Mouse (Mus musculus) bone marrow, adult 2 months (tissue): Measurements from ENCODE around the gene Carmil2. TPM values are rescaled to one million over a fixed set of nuclear protein-coding genes. Genes with fewer than 3 reads are reported as not detected.

Experiments used
- H3K27ac ChIP-seq: fragments of 200-500 bp; 2 replicates; pipeline ENCODE4 v1.5.1; 2012; ENCODE audit warnings: low read depth, mild to moderate bottlenecking, control low read depth, inconsistent platforms, low read length; ENCODE audit not compliant: control insufficient read depth, poor library complexity, insufficient read depth
- H3K4me1 ChIP-seq: fragments of 200-500 bp; 2 replicates; pipeline ENCODE4 v1.6.1; 2011; ENCODE audit warnings: low read length; ENCODE audit not compliant: control insufficient read depth, insufficient read depth
- H3K4me3 ChIP-seq: fragments of 200-500 bp; replicated peaks from 2 replicates; pipeline ENCODE3; 2011; ENCODE audit warnings: mild to moderate bottlenecking, low read depth, low read length, control low read depth; ENCODE audit not compliant: control insufficient read depth
- CTCF ChIP-seq: fragments of 200-500 bp; IDR thresholded peaks from 2 replicates; pipeline ENCODE4 v1.5.1; 2011; ENCODE audit warnings: low read length, control low read depth; ENCODE audit not compliant: control insufficient read depth, insufficient read depth
- POLR2A ChIP-seq: fragments of 200-500 bp; IDR thresholded peaks from 2 replicates; pipeline ENCODE4 v1.6.1; 2011; ENCODE audit warnings: low read depth, mild to moderate bottlenecking, control low read depth, low read length, borderline replicate concordance; ENCODE audit not compliant: control insufficient read depth
- WGBS: fragments of 180-500 bp; shearing (Covaris S2); methylation state at CpG from one replicate; pipeline ENCODE4 v1.1.7; 2018; 5-methylcytosine and 5-hydroxymethylcytosine counted together
- polyA plus RNA-seq: library from polyadenylated mRNA; stranded (reverse); fragments of >200 nt; gene quantifications from 2 replicates; pipeline ENCODE4 v1.2.4, GENCODE M21; 2011; ENCODE audit warnings: low replicate concordance; ENCODE audit not compliant: missing spikeins, insufficient read depth, insufficient read length

Carmil2 gene
- polyA plus RNA-seq = 21.2 and 42.6 TPM in 2 replicates

- Histone ChIP-seq H3K4me1 (no peaks in the 10 kb centered on the region; the same call in 1 of the 2 replicates), H3K27ac (peak within 1 kb of the TSS; percentile 83), H3K4me3 (peak within 1 kb of the TSS; percentile 74)
- peak; percentile 92 for TF ChIP-seq CTCF
- TF ChIP-seq POLR2A = no peak; the same call in 1 of the 2 replicates
- WGBS = 3% methylated on average over 26 of the region's 26 CpGs
Measured at GRCm38 (mm10) chr8:105685796-105686308, at the start of gene Carmil2. Carmil2 (plus strand) TSS chr8:105686274.

- peak within 1 kb of the TSS; percentile 100 for H3K27ac ChIP-seq
- peaks cover 2% of the 10 kb centered on the region for H3K4me1 ChIP-seq
- TF ChIP-seq CTCF (peak; percentile 8; the same call in 1 of the 2 replicates), POLR2A (peak; percentile 70; the same call in 1 of the 2 replicates)
- WGBS = under 1% methylated on average over 63 of the region's 63 CpGs
- H3K4me3 ChIP-seq = peak within 1 kb of the TSS; percentile 82
Measured at GRCm38 (mm10) chr8:105636963-105637510, 49.0 kb upstream of the Carmil2 start, which contains the start of gene Agrp. Agrp (minus strand) TSS chr8:105637393.

DNA sequence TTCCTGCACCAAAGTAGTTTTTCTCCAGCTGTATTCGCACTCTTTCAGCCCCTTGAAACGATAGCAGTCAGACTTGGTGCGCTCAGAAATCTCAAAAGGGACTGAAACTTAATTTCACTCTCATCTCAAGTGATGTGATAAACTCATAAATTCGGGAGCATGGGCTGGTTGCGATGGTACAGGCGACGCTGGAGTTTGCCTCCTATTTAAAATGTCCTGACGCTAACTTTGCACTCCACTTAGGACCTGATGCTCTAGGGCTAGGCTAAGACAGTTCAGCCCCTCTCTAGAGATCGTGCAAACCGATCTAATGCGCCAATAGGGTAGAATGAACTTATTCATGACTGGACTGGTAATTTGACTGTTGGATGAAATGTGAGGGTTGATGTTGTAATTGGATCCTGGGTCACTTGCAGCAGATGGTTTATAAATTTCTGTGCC lies 48.5 kb upstream of the Carmil2 start:
- H3K4me1 ChIP-seq = peaks cover 2% of the 10 kb centered on the region
- H3K27ac ChIP-seq = peak overlapping the region; percentile 100
- under 1% methylated on average over 11 of the region's 11 CpGs for WGBS
- H3K4me3 ChIP-seq = peak overlapping the region; percentile 82
- TF ChIP-seq CTCF (no peak), POLR2A (no peak)

- no peak overlapping the region for H3K27ac ChIP-seq
- no peak for TF ChIP-seq CTCF
- no peak for TF ChIP-seq POLR2A
Measured at GRCm38 (mm10) chr8:105638510-105638909, 47.6 kb upstream of the Carmil2 start.

DNA sequence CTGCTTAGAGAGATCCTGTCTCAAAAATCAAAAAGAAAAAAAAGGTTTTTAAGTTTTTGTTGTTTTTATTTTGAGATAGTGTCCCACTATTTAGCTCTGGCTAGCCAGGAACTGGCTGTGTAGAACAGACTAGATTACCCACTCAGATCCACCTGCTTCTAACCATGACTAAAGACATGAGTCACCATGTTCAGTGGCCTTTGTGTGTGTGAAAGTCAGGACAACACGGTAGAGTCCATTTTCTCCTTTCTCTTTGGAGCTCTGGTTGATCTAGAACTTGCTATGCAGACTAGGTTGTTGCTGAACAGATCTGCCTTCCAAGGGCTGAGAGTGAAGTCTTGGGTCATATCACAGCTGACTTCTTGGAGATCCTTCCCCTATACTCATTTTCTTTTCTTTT lies 46.2 kb upstream of the Carmil2 start:
- Histone ChIP-seq H3K4me3 (no peak overlapping the region), H3K27ac (no peak overlapping the region), H3K4me1 (peaks cover 2% of the 10 kb centered on the region)
- 49% methylated on average over 1 of the region's 1 CpGs for WGBS
- TF ChIP-seq CTCF = no peak
- no peak for TF ChIP-seq POLR2A

More at GRCm38 (mm10) chr8:105638510-105638909, 47.6 kb upstream of the Carmil2 start:
- Histone ChIP-seq H3K4me3 (peak overlapping the region; percentile 47), H3K4me1 (peaks cover 2% of the 10 kb centered on the region)
- WGBS = 52% methylated on average over 4 of the region's 4 CpGs

- WGBS = 86% methylated on average over 2 of the region's 2 CpGs
- Histone ChIP-seq H3K4me3 (no peak overlapping the region), H3K4me1 (peaks cover 2% of the 10 kb centered on the region), H3K27ac (no peak overlapping the region)
- TF ChIP-seq CTCF (no peak), POLR2A (no peak)
Measured at GRCm38 (mm10) chr8:105640511-105640910, 45.6 kb upstream of the Carmil2 start.

DNA sequence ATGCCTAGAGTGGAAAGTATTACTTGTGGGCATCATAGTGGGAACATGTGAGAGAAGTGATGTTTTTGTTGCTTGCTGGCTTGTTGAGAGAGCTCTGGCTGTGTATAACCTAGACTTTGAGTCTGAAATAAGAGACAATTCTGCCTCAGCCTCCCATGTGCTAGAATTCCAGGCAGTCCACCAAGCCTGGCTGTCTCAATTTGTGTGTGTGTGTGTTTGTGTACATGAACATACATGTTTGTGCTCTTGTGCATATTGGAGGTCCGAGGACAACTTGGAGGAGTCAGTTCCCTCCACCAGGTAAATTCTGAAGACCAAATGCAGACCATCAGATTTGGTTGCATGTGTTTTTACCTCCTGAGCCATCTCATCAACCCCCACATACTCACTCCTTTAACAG lies 40.9 kb upstream of the Carmil2 start:
- no peak overlapping the region for H3K27ac ChIP-seq
- no peak overlapping the region for H3K4me3 ChIP-seq
- no peak for TF ChIP-seq CTCF
- TF ChIP-seq POLR2A = no peak
- H3K4me1 ChIP-seq = no peaks in the 10 kb centered on the region; the same call in 1 of the 2 replicates
- WGBS = 93% methylated on average over 1 of the region's 1 CpGs

DNA sequence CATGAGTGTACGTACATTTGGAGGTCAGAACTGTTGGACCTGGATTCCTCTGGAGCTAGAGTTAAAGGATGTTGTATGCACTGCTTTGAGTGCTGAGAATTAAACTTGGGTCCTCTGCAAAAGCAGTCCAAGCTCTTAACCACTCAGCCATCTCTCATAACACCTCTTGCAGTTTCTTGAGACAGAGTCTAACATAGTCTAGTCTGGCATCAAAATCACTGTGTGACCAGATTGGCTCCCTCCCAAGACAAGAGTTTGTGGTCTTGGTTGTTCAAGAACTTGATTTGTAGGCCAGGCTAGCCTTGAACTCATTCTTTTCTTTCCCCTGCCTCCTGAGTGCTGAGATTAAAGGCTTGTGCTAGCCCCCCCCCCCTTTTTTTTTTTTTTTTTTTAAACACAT lies 37.1 kb upstream of the Carmil2 start:
- no peak overlapping the region for H3K4me3 ChIP-seq
- no peaks in the 10 kb centered on the region for H3K4me1 ChIP-seq
- WGBS = 95% methylated on average over 1 of the region's 1 CpGs
- H3K27ac ChIP-seq = no peak overlapping the region
- TF ChIP-seq POLR2A (no peak), CTCF (no peak)
